Mouse (Mus musculus) B cell, adult 2 months (primary cell): ENCODE data around the gene Cox7a1.
"Not testable (repeated sequence)": the region's sequence is repeated elsewhere in the genome, so short reads cannot be mapped to it uniquely, and the experiment has no call there.

ENCODE experiments used
- DNase-seq, 2 experiments: peaks; one replicate each; pipeline ENCODE4 v3.0.0; 2022

Cox7a1 gene

GRCm38 (mm10) chr7:30183879-30184289 is at the start of gene Cox7a1:
Gene Cox7a1 (plus strand): TSS chr7:30184144.
- peak; percentile 82 to 86 for DNase-seq

- DNase-seq = no peak
Measured at GRCm38 (mm10) chr7:30136826-30137225, 47.1 kb upstream of the Cox7a1 start.

GRCm38 (mm10) chr7:30143170-30143554 is 40.8 kb upstream of the Cox7a1 start:
- no peak for DNase-seq

- DNase-seq = peak; percentile 9 to 22
Measured at GRCm38 (mm10) chr7:30143555-30144209, 40.3 kb upstream of the Cox7a1 start.

- DNase-seq = no peak
Measured at GRCm38 (mm10) chr7:30147011-30147410, 36.9 kb upstream of the Cox7a1 start.

- DNase-seq = no peak
Measured at GRCm38 (mm10) chr7:30154040-30154439, 29.9 kb upstream of the Cox7a1 start.

GRCm38 (mm10) chr7:30155507-30155906 is 28.4 kb upstream of the Cox7a1 start:
- DNase-seq = no peak

- no peak for DNase-seq
Measured at GRCm38 (mm10) chr7:30163113-30163512, 20.8 kb upstream of the Cox7a1 start.

GRCm38 (mm10) chr7:30164745-30165144 is 19.2 kb upstream of the Cox7a1 start:
- DNase-seq = no peak

- DNase-seq = peak in 1 of 2 experiments; percentile 19
Measured at GRCm38 (mm10) chr7:30168914-30169582, 14.9 kb upstream of the Cox7a1 start.

- DNase-seq = peak; percentile 91 to 92
Measured at GRCm38 (mm10) chr7:30169583-30170282, 14.2 kb upstream of the Cox7a1 start, which contains the start of gene Zfp146. Gene Zfp146 (minus strand): TSS chr7:30169750.

- no peak for DNase-seq
Measured at GRCm38 (mm10) chr7:30170283-30170951, 13.5 kb upstream of the Cox7a1 start.

- no peak for DNase-seq
Measured at GRCm38 (mm10) chr7:30176474-30176873, 7.5 kb upstream of the Cox7a1 start.

GRCm38 (mm10) chr7:30178256-30178655 is 5.7 kb upstream of the Cox7a1 start:
- DNase-seq = no peak

GRCm38 (mm10) chr7:30181308-30181707 is 2.6 kb upstream of the Cox7a1 start:
- peak; percentile 82 to 84 for DNase-seq

- not testable (repeated sequence) for DNase-seq
Measured at GRCm38 (mm10) chr7:30181929-30182328, 2.0 kb upstream of the Cox7a1 start.

- DNase-seq = not testable (repeated sequence)
Measured at GRCm38 (mm10) chr7:30183189-30183588, 755 bp upstream of the Cox7a1 start.

- DNase-seq = no peak
Measured at GRCm38 (mm10) chr7:30184641-30185348, 851 bp downstream of the Cox7a1 start.

- no peak for DNase-seq
Measured at GRCm38 (mm10) chr7:30188344-30189115, 4.6 kb downstream of the Cox7a1 start.

GRCm38 (mm10) chr7:30189116-30189491 is 5.2 kb downstream of the Cox7a1 start:
- DNase-seq = no peak

GRCm38 (mm10) chr7:30192088-30192487 is 8.1 kb downstream of the Cox7a1 start:
- DNase-seq = no peak

GRCm38 (mm10) chr7:30193013-30193412 is 9.1 kb downstream of the Cox7a1 start:
- no peak for DNase-seq
